Mouse (Mus musculus) myocyte (in vitro differentiated cells): ENCODE measurements around the gene Plcg1. TPM values are rescaled to one million over a fixed set of nuclear protein-coding genes. Genes with fewer than 3 reads are reported as not detected.
A peak's percentile ranks its signal among the peaks of the same experiment; 100 is the strongest.

Experiments
- H3K27me3 ChIP-seq: one replicate; pipeline ENCODE4 v1.6.1; 2011; ENCODE audit not compliant: control insufficient read depth, insufficient read depth, insufficient read length
- H3K36me3 ChIP-seq: one replicate; pipeline ENCODE4 v1.6.1; 2011; ENCODE audit not compliant: control insufficient read depth, insufficient read depth
- H3K4me2 ChIP-seq: one replicate; pipeline ENCODE4 v1.6.1; 2011; ENCODE audit warnings: low read depth, control low read depth
- H3K4me3 ChIP-seq: one replicate; pipeline ENCODE4 v1.5.1; 2011; ENCODE audit warnings: mild to moderate bottlenecking, control low read depth, moderate library complexity
- H3K79me2 ChIP-seq: one replicate; pipeline ENCODE4 v1.6.1; 2011; ENCODE audit not compliant: control insufficient read depth, insufficient read depth
- H3ac ChIP-seq: one replicate; pipeline ENCODE4 v1.6.1; 2011; ENCODE audit not compliant: control insufficient read depth, insufficient read length
- CEBPB ChIP-seq: IDR thresholded peaks from 2 replicates; pipeline ENCODE4 v1.6.1; 2011; ENCODE audit warnings: mild to moderate bottlenecking, moderate library complexity; ENCODE audit not compliant: poor library complexity, insufficient read depth, severe bottlenecking
- E2F4 ChIP-seq: IDR thresholded peaks from one replicate; pipeline ENCODE4 v1.6.1; 2011; ENCODE audit warnings: mild to moderate bottlenecking, control low read depth, moderate library complexity; ENCODE audit not compliant: insufficient read depth
- MAX ChIP-seq: IDR thresholded peaks from one replicate; pipeline ENCODE4 v1.6.1; 2011; ENCODE audit warnings: low read depth, mild to moderate bottlenecking, control low read depth
- MYOD1 ChIP-seq, 3 experiments: IDR thresholded peaks; one replicate each; pipeline ENCODE4 v1.6.1; 2011; ENCODE audit warnings: control low read depth in 2 of 3, low read depth in 2 of 3, mild to moderate bottlenecking in 2 of 3, moderate library complexity in 1 of 3; ENCODE audit not compliant: insufficient read length in 2 of 3, control insufficient read depth in 1 of 3
- MYOG ChIP-seq, 3 experiments: IDR thresholded peaks; one replicate each; pipeline ENCODE4 v1.6.1; 2011; ENCODE audit warnings: control low read depth in 2 of 3, low read depth in 2 of 3, mild to moderate bottlenecking in 2 of 3; ENCODE audit not compliant: insufficient read length in 2 of 3, control insufficient read depth in 1 of 3, insufficient read depth in 1 of 3
- POLR2A ChIP-seq: IDR thresholded peaks from one replicate; pipeline ENCODE4 v1.6.1; 2011; ENCODE audit warnings: low read depth, mild to moderate bottlenecking, control low read depth, moderate library complexity; ENCODE audit not compliant: insufficient read length
- POLR2AphosphoS2 ChIP-seq: IDR thresholded peaks from one replicate; pipeline ENCODE4 v1.6.1; 2011; ENCODE audit warnings: low read depth, control low read depth; ENCODE audit not compliant: insufficient read length
- REST ChIP-seq: IDR thresholded peaks from one replicate; pipeline ENCODE4 v1.6.1; 2011; ENCODE audit warnings: mild to moderate bottlenecking, control low read depth, moderate library complexity; ENCODE audit not compliant: insufficient read depth, insufficient read length
- SRF ChIP-seq: IDR thresholded peaks from one replicate; pipeline ENCODE4 v1.6.1; 2011; ENCODE audit warnings: low read depth; ENCODE audit not compliant: control insufficient read depth, insufficient read length
- TCF12 ChIP-seq: IDR thresholded peaks from one replicate; pipeline ENCODE4 v1.6.1; 2011; ENCODE audit warnings: mild to moderate bottlenecking, control low read depth; ENCODE audit not compliant: poor library complexity, insufficient read depth, severe bottlenecking
- TCF3 ChIP-seq: IDR thresholded peaks from one replicate; pipeline ENCODE4 v1.6.1; 2011; ENCODE audit warnings: low read depth, control low read depth; ENCODE audit not compliant: insufficient read length
- USF1 ChIP-seq: IDR thresholded peaks from one replicate; pipeline ENCODE4 v1.6.1; 2011; ENCODE audit warnings: low read depth, mild to moderate bottlenecking, control low read depth, moderate library complexity
- polyA plus RNA-seq: library from polyadenylated mRNA; unstranded; fragments of >200 nt; fragmentation: generic; extraction: Trizol; gene quantifications from one replicate; pipeline ENCODE4 v1.2.1, GENCODE M21; 2012; ENCODE audit warnings: missing spikeins

Plcg1 gene
- polyA plus RNA-seq, 1 experiment = 36.6 TPM

- Histone ChIP-seq H3K4me2 (no peak overlapping the region), H3K4me3 (no peak overlapping the region), H3K79me2 (no peaks in the 10 kb centered on the region), H3K36me3 (peaks cover 58% of the 10 kb centered on the region), H3ac (no peak overlapping the region), H3K27me3 (no peaks in the 10 kb centered on the region)
- TF ChIP-seq MYOD1 (IDR thresholded peaks at IDR 0.05; ENCODE audit: control insufficient read depth in 1 of 3, insufficient read length in 2 of 3, low read depth in 2 of 3) = no peak
- TF ChIP-seq E2F4 = no peak
- no peak for TF ChIP-seq MAX
- no peak for TF ChIP-seq REST
- TF ChIP-seq TCF12 = no peak
- TF ChIP-seq POLR2AphosphoS2 = no peak
- no peak for TF ChIP-seq POLR2A
- no peak for TF ChIP-seq USF1
- TF ChIP-seq SRF = no peak
- no peak for TF ChIP-seq CEBPB
- no peak for TF ChIP-seq TCF3
- no peak for TF ChIP-seq MYOG (IDR thresholded peaks at IDR 0.05; ENCODE audit: control insufficient read depth in 1 of 3, insufficient read depth in 1 of 3, insufficient read length in 2 of 3, low read depth in 2 of 3)
Observed at GRCm38 (mm10) chr2:160724536-160724935, 6.6 kb upstream of the Plcg1 start.

GRCm38 (mm10) chr2:160725877-160726864 is 4.9 kb upstream of the Plcg1 start:
- no peak overlapping the region for H3K4me3 ChIP-seq
- H3K36me3 ChIP-seq = peaks cover 42% of the 10 kb centered on the region
- no peak overlapping the region for H3K4me2 ChIP-seq
- H3K27me3 ChIP-seq = no peaks in the 10 kb centered on the region
- no peak overlapping the region for H3ac ChIP-seq
- TF ChIP-seq POLR2AphosphoS2 (peak; percentile 80), E2F4 (no peak)
- no peaks in the 10 kb centered on the region for H3K79me2 ChIP-seq

- TF ChIP-seq POLR2AphosphoS2 (peak; percentile 25), MAX (no peak)
- no peak overlapping the region for H3K4me3 ChIP-seq
Observed at GRCm38 (mm10) chr2:160728972-160729371, 2.1 kb upstream of the Plcg1 start.

GRCm38 (mm10) chr2:160729436-160729835 is 1.7 kb upstream of the Plcg1 start:
- H3K27me3 ChIP-seq = no peaks in the 10 kb centered on the region
- TF ChIP-seq REST (no peak), E2F4 (no peak), TCF12 (no peak), MYOD1 (IDR thresholded peaks at IDR 0.05; ENCODE audit: control insufficient read depth in 1 of 3, insufficient read length in 2 of 3, low read depth in 2 of 3) (no peak), MAX (no peak), CEBPB (no peak), TCF3 (no peak), POLR2A (no peak), POLR2AphosphoS2 (no peak), MYOG (IDR thresholded peaks at IDR 0.05; ENCODE audit: control insufficient read depth in 1 of 3, insufficient read depth in 1 of 3, insufficient read length in 2 of 3, low read depth in 2 of 3) (no peak), USF1 (no peak), SRF (no peak)

More at GRCm38 (mm10) chr2:160728972-160729371, 2.1 kb upstream of the Plcg1 start:
- Histone ChIP-seq H3K27me3 (no peaks in the 10 kb centered on the region), H3K79me2 (peaks cover 23% of the 10 kb centered on the region), H3K4me2 (no peak overlapping the region), H3K36me3 (peaks cover 17% of the 10 kb centered on the region), H3ac (no peak overlapping the region)

GRCm38 (mm10) chr2:160729851-160730796 is 976 bp upstream of the Plcg1 start:
- TF ChIP-seq TCF12 (no peak), MYOG (IDR thresholded peaks at IDR 0.05; ENCODE audit: control insufficient read depth in 1 of 3, insufficient read depth in 1 of 3, insufficient read length in 2 of 3, low read depth in 2 of 3) (no peak), CEBPB (no peak), TCF3 (no peak)
- Histone ChIP-seq H3K4me2 (peak overlapping the region; percentile 88), H3K27me3 (no peaks in the 10 kb centered on the region), H3K36me3 (peaks cover 5% of the 10 kb centered on the region), H3ac (no peak overlapping the region), H3K79me2 (peaks cover 34% of the 10 kb centered on the region), H3K4me3 (peak overlapping the region; percentile 67)

More at GRCm38 (mm10) chr2:160729436-160729835, 1.7 kb upstream of the Plcg1 start:
- Histone ChIP-seq H3ac (no peak overlapping the region), H3K4me2 (no peak overlapping the region), H3K4me3 (no peak overlapping the region), H3K79me2 (peaks cover 27% of the 10 kb centered on the region), H3K36me3 (peaks cover 12% of the 10 kb centered on the region)
